Comparison of ENCODE assay signal across 15 mouse cellular contexts in genomic region chr3:88166056-88166455, GRCm38 (mm10). TPM values are rescaled to one million over a fixed set of nuclear protein-coding genes. Genes with fewer than 3 reads are reported as not detected.
A peak's percentile ranks its signal among the peaks of the same experiment; 100 is the strongest.
DNase-seq lines count a peak whose midpoint lies in the region; ATAC-seq lines count a peak whose summit lies in the region.
"Had no signal": no experiment of that assay in that cellular context is flagged by ENCODE, and none has a peak within 500 bp of the region (broad histone marks: within the 10 kb centered on the region; RNA-seq: fewer than 3 reads in every experiment).

No protein-coding gene starts in this region.

- ATAC-seq in heart, embryonic 15.5 days (replicated peaks; ENCODE audit: insufficient number of reproducible peaks, insufficient read depth, low FRiP score, low read depth), result peak; percentile 76
- ATAC-seq in megakaryocyte-erythroid progenitor cell, adult 5-6 weeks (replicated peaks; ENCODE audit: low FRiP score, low TSS enrichment, poor library complexity, severe bottlenecking), result no peak
- ATAC-seq: forebrain, postnatal 0 days; midbrain, embryonic 13.5 days had no signal

- no peak overlapping the region for H3K4me3 ChIP-seq in heart, embryonic 15.5 days
- H3K4me3 ChIP-seq: embryonic facial prominence, embryonic 15.5 days; lung, embryonic 15.5 days; midbrain, embryonic 13.5 days; neural tube, embryonic 15.5 days had no signal

- no peaks in the 10 kb centered on the region for H3K27me3 ChIP-seq in heart, embryonic 15.5 days
- H3K27me3 ChIP-seq: CH12.LX; embryonic facial prominence, embryonic 15.5 days; lung, embryonic 15.5 days; midbrain, embryonic 13.5 days; neural tube, embryonic 15.5 days had no signal

- H3K27ac ChIP-seq in heart, embryonic 15.5 days, result peak overlapping the region; percentile 82
- H3K27ac ChIP-seq: embryonic facial prominence, embryonic 15.5 days; lung, embryonic 15.5 days; midbrain, embryonic 13.5 days; neural tube, embryonic 15.5 days had no signal

- H3K4me2 ChIP-seq in heart, embryonic 15.5 days, result no peak overlapping the region
- H3K4me2 ChIP-seq: embryonic facial prominence, embryonic 15.5 days; lung, embryonic 15.5 days; midbrain, embryonic 13.5 days; neural tube, embryonic 15.5 days had no signal

- peaks cover 93% of the 10 kb centered on the region for H3K36me3 ChIP-seq in heart, embryonic 15.5 days

- peak; percentile 75 to 83 for DNase-seq in heart, adult 18-20 months
- DNase-seq in heart, postnatal 25 days (ENCODE audit: low spot score), result no peak
- peak; percentile 70 for DNase-seq in adrenal gland, adult 8-10 months
- peak; percentile 77 to 83 for DNase-seq in adrenal gland, postnatal 36 days
- no peak for DNase-seq in urinary bladder, postnatal 10 days (ENCODE audit: low spot score)
- DNase-seq: forebrain, postnatal 0 days; right cerebral cortex, postnatal 14 days; thymus, postnatal 36 days had no signal

- no peaks in the 10 kb centered on the region for H3K9me3 ChIP-seq in heart, embryonic 15.5 days (replicated peaks)
- H3K9me3 ChIP-seq: embryonic facial prominence, embryonic 15.5 days; lung, embryonic 15.5 days; midbrain, embryonic 13.5 days; neural tube, embryonic 15.5 days had no signal

- 48% methylated on average over 5 of the region's 5 CpGs for WGBS in heart, embryonic 15.5 days

- intact Hi-C loops in heart, postnatal 25 days (cut with DNase I), result no loop called here

- peaks cover 17% of the 10 kb centered on the region for H3K4me1 ChIP-seq in heart, embryonic 15.5 days (replicated peaks)
- H3K4me1 ChIP-seq: embryonic facial prominence, embryonic 15.5 days; lung, embryonic 15.5 days; midbrain, embryonic 13.5 days; neural tube, embryonic 15.5 days had no signal

- 0 out of 2 replicates have a peak overlapping the region, but pooled peaks have one; percentile 9 for H3K9ac ChIP-seq in heart, embryonic 15.5 days
- H3K9ac ChIP-seq: embryonic facial prominence, embryonic 15.5 days; forebrain, postnatal 0 days; lung, embryonic 15.5 days; midbrain, embryonic 13.5 days; neural tube, embryonic 15.5 days had no signal

RNA-seq across cellular contexts. Expression of gene Mef2d, which starts 23.9 kb away (rescaled TPM):
- 100 to 1,000 TPM; 120 TPM for total RNA-seq in heart, adult 18-20 months (2021)
- 100 to 1,000 TPM; 111 to 122 TPM for total RNA-seq in heart, postnatal 25 days (2021)
- total RNA-seq in adrenal gland, adult 8-10 months (2022), result 100 to 1,000 TPM in 1 of 4 experiments, 10 to 100 TPM in 3; 82.0 to 111 (median 89.0) TPM
- 10 to 100 TPM; 85.1 to 99.4 TPM for total RNA-seq in adrenal gland, postnatal 36 days (2021)
- polyA plus RNA-seq in heart, embryonic 15.5 days (2015; fragmentation: Nextera tagmentation; extraction: Ambion mirVana), result 35.4 and 43.2 TPM in 2 replicates
- 91.9 and 97.4 TPM in 2 replicates for total RNA-seq in megakaryocyte-erythroid progenitor cell, adult 5-6 weeks (2014; fragmentation: Nextera tagmentation)
- total RNA-seq in megakaryocyte-erythroid progenitor cell, adult 5-6 weeks (2017), result 19.7 and 50.5 TPM in 2 replicates

Comparison
In these comparisons a context has a peak if more than half of its experiments do, and no peak if none do; other contexts are left out.
1. DNase-seq: peak in heart, adult 18-20 months (2 of 2), adrenal gland, adult 8-10 months (single experiment) and adrenal gland, postnatal 36 days (2 of 2); none in heart, postnatal 25 days (single experiment) and urinary bladder, postnatal 10 days (single experiment).